Mouse (Mus musculus): ENCODE data around the gene Atp6v1e2. TPM values are rescaled to one million over a fixed set of nuclear protein-coding genes. Genes with fewer than 3 reads are reported as not detected.

Gene Atp6v1e2
- polyA plus RNA-seq, 1 experiment from 2014 or later = not detected

DNA sequence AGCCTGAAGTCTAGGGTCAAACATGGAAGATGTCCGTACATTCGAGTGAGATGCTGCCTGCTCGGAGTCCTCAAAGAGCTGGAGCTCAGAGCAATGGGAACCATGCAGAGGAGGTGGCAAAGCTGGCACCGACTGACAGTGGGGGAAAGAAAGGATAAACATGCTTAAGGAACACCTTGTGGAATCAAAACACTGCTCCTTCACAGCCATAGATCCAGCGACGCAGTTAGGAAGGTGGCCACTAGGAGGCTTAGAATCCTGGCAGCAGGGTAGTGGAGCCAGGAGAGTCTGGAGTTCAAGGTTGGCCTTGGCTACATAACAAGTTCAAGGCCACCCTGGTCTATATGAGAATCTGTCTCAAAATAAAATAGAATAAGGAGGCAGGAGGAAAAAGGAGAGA, 41.1 kb downstream of the Atp6v1e2 start:
- no peak overlapping the region for H3K4me3 ChIP-seq (ENCODE audit: low read depth, low read length)
- no peak overlapping the region for H3K9ac ChIP-seq (ENCODE audit: low read length)
- no peaks in the 10 kb centered on the region for H3K36me3 ChIP-seq (ENCODE audit: control insufficient read depth, insufficient read depth, low read length)
- 29% methylated on average over 6 of the region's 6 CpGs for WGBS
- peak; percentile 56 for DNase-seq (ENCODE audit: low spot score)
- H3K9me3 ChIP-seq (ENCODE audit: control insufficient read depth, low read length) = no peaks in the 10 kb centered on the region
- H3K27ac ChIP-seq (replicated peaks; ENCODE audit: low read depth, low read length) = no peak overlapping the region
- no peak overlapping the region for H3K4me2 ChIP-seq (ENCODE audit: low read depth, severe bottlenecking)
- no peak for ATAC-seq (ENCODE audit: insufficient number of reproducible peaks, low FRiP score, low TSS enrichment, low read depth)
- no peaks in the 10 kb centered on the region for H3K27me3 ChIP-seq (ENCODE audit: control insufficient read depth, insufficient read depth, low read length)
- H3K4me1 ChIP-seq (ENCODE audit: control insufficient read depth, insufficient read depth, low read length) = 0 out of 2 replicates have a peak, but pooled peaks cover 6% of the 10 kb centered on the region

- WGBS = 6% methylated on average over 9 of the region's 9 CpGs
- Histone ChIP-seq H3K27me3 (ENCODE audit: control insufficient read depth, insufficient read depth, low read length) (no peaks in the 10 kb centered on the region), H3K4me2 (ENCODE audit: low read depth, severe bottlenecking) (peak overlapping the region; percentile 36), H3K4me1 (ENCODE audit: control insufficient read depth, insufficient read depth, low read length) (0 out of 2 replicates have a peak, but pooled peaks cover 6% of the 10 kb centered on the region), H3K27ac (replicated peaks; ENCODE audit: low read depth, low read length) (no peak overlapping the region), H3K4me3 (ENCODE audit: low read depth, low read length) (no peak overlapping the region), H3K9me3 (ENCODE audit: control insufficient read depth, low read length) (no peaks in the 10 kb centered on the region), H3K36me3 (ENCODE audit: control insufficient read depth, insufficient read depth, low read length) (no peaks in the 10 kb centered on the region), H3K9ac (ENCODE audit: low read length) (no peak overlapping the region)
- ATAC-seq (ENCODE audit: insufficient number of reproducible peaks, low FRiP score, low TSS enrichment, low read depth) (no peak), DNase-seq (ENCODE audit: low spot score) (peak; percentile 92)
These were observed 41.6 kb downstream of the Atp6v1e2 start for GRCm38 (mm10) chr17:86906136-86906461.

GRCm38 (mm10) chr17:86905297-86906135, 42.2 kb downstream of the Atp6v1e2 start:
- H3K9ac ChIP-seq (ENCODE audit: low read length) = no peak overlapping the region
- H3K4me2 ChIP-seq (ENCODE audit: low read depth, severe bottlenecking) = peak overlapping the region; percentile 36
- H3K4me1 ChIP-seq (ENCODE audit: control insufficient read depth, insufficient read depth, low read length) = 0 out of 2 replicates have a peak, but pooled peaks cover 6% of the 10 kb centered on the region
- H3K27ac ChIP-seq (replicated peaks; ENCODE audit: low read depth, low read length) = no peak overlapping the region
- no peaks in the 10 kb centered on the region for H3K9me3 ChIP-seq (ENCODE audit: control insufficient read depth, low read length)
- WGBS = 33% methylated on average over 19 of the region's 19 CpGs
- H3K36me3 ChIP-seq (ENCODE audit: control insufficient read depth, insufficient read depth, low read length) = no peaks in the 10 kb centered on the region
- no peak overlapping the region for H3K4me3 ChIP-seq (ENCODE audit: low read depth, low read length)
- H3K27me3 ChIP-seq (ENCODE audit: control insufficient read depth, insufficient read depth, low read length) = no peaks in the 10 kb centered on the region
- ATAC-seq (ENCODE audit: insufficient number of reproducible peaks, low FRiP score, low TSS enrichment, low read depth) (no peak), DNase-seq (ENCODE audit: low spot score) (peak; percentile 61)

- Histone ChIP-seq H3K27me3 (ENCODE audit: control insufficient read depth, insufficient read depth, low read length) (no peaks in the 10 kb centered on the region), H3K9me3 (ENCODE audit: control insufficient read depth, low read length) (no peaks in the 10 kb centered on the region), H3K4me2 (ENCODE audit: low read depth, severe bottlenecking) (no peak overlapping the region), H3K27ac (replicated peaks; ENCODE audit: low read depth, low read length) (no peak overlapping the region), H3K36me3 (ENCODE audit: control insufficient read depth, insufficient read depth, low read length) (no peaks in the 10 kb centered on the region), H3K4me1 (ENCODE audit: control insufficient read depth, insufficient read depth, low read length) (0 out of 2 replicates have a peak, but pooled peaks cover 6% of the 10 kb centered on the region), H3K4me3 (ENCODE audit: low read depth, low read length) (no peak overlapping the region), H3K9ac (ENCODE audit: low read length) (no peak overlapping the region)
- 86% methylated on average over 3 of the region's 3 CpGs for WGBS
- DNase-seq (ENCODE audit: low spot score) = peak; percentile 18
- no peak for ATAC-seq (ENCODE audit: insufficient number of reproducible peaks, low FRiP score, low TSS enrichment, low read depth)
These were observed 43.5 kb downstream of the Atp6v1e2 start for GRCm38 (mm10) chr17:86904206-86904605.

DNA sequence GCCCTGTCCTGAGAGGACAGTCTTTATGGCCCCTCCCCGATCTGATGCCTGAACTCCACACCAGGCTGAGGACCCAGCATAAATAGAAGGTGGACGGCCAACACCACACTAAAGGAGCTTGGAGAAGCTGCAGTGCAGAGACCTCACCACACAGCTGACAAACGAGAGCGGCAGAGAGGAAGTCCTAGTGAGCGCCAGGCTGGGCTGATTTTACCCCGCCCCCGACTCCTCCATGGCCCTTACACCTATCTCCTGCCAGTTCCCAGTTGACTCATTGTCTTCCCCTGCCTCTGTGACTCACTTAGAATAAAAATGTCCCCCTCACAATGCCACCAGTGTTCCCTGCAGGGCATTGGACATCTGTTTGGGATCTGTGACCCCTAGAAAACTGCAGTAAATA, 44.1 kb downstream of the Atp6v1e2 start:
- 34% methylated on average over 7 of the region's 7 CpGs for WGBS
- DNase-seq (ENCODE audit: low spot score) (peak; percentile 22), ATAC-seq (ENCODE audit: insufficient number of reproducible peaks, low FRiP score, low TSS enrichment, low read depth) (no peak)
- no peak overlapping the region for H3K9ac ChIP-seq (ENCODE audit: low read length)
- H3K36me3 ChIP-seq (ENCODE audit: control insufficient read depth, insufficient read depth, low read length) = no peaks in the 10 kb centered on the region
- 0 out of 2 replicates have a peak, but pooled peaks cover 6% of the 10 kb centered on the region for H3K4me1 ChIP-seq (ENCODE audit: control insufficient read depth, insufficient read depth, low read length)
- H3K9me3 ChIP-seq (ENCODE audit: control insufficient read depth, low read length) = no peaks in the 10 kb centered on the region
- H3K4me3 ChIP-seq (ENCODE audit: low read depth, low read length) = no peak overlapping the region
- no peak overlapping the region for H3K27ac ChIP-seq (replicated peaks; ENCODE audit: low read depth, low read length)
- no peaks in the 10 kb centered on the region for H3K27me3 ChIP-seq (ENCODE audit: control insufficient read depth, insufficient read depth, low read length)
- no peak overlapping the region for H3K4me2 ChIP-seq (ENCODE audit: low read depth, severe bottlenecking)

DNA sequence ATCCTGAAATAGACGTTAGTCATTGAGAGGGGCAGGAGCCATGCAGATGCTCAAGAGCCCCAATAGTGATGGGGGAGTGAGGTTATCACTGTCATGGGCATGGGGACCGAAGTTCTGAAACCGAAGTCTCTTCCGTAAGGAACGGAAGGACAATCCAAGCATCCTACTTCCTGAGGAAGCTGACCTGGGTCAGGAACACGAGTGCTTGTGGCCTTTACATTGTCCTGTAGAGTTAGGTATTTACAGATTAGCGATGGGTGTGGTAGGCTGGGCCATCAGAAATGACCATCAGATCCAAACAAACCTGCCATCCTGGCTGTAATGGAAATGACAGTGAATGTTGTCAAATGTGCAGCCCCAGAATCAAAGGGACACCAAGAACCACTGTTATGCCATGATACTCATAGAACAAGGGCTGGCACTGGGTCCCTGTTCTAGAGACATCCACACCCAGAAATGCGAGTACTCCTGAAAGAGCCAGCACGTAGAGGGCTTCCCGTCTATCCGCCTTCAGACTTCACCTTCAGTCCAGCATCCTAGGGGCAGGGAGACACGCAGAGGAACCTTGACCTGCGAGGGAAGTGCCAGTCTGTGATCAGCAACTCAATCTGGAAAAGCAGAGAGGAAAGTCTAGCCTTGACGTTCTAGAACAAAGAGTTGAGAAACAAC, 45.2 kb downstream of the Atp6v1e2 start:
- no peak overlapping the region for H3K4me3 ChIP-seq (ENCODE audit: low read depth, low read length)
- ATAC-seq (ENCODE audit: insufficient number of reproducible peaks, low FRiP score, low TSS enrichment, low read depth) (no peak), DNase-seq (ENCODE audit: low spot score) (no peak)
- no peak overlapping the region for H3K9ac ChIP-seq (ENCODE audit: low read length)
- no peaks in the 10 kb centered on the region for H3K9me3 ChIP-seq (ENCODE audit: control insufficient read depth, low read length)
- no peaks in the 10 kb centered on the region for H3K27me3 ChIP-seq (ENCODE audit: control insufficient read depth, insufficient read depth, low read length)
- H3K36me3 ChIP-seq (ENCODE audit: control insufficient read depth, insufficient read depth, low read length) = no peaks in the 10 kb centered on the region
- WGBS = 91% methylated on average over 14 of the region's 14 CpGs
- H3K4me2 ChIP-seq (ENCODE audit: low read depth, severe bottlenecking) = no peak overlapping the region
- H3K27ac ChIP-seq (replicated peaks; ENCODE audit: low read depth, low read length) = no peak overlapping the region
- 0 out of 2 replicates have a peak, but pooled peaks cover 6% of the 10 kb centered on the region for H3K4me1 ChIP-seq (ENCODE audit: control insufficient read depth, insufficient read depth, low read length)

- DNase-seq (ENCODE audit: low spot score) = no peak
- Histone ChIP-seq H3K27ac (replicated peaks; ENCODE audit: low read depth, low read length) (no peak overlapping the region), H3K9me3 (ENCODE audit: control insufficient read depth, low read length) (no peaks in the 10 kb centered on the region), H3K27me3 (ENCODE audit: control insufficient read depth, insufficient read depth, low read length) (no peaks in the 10 kb centered on the region), H3K4me2 (ENCODE audit: low read depth, severe bottlenecking) (no peak overlapping the region), H3K36me3 (ENCODE audit: control insufficient read depth, insufficient read depth, low read length) (no peaks in the 10 kb centered on the region), H3K4me1 (ENCODE audit: control insufficient read depth, insufficient read depth, low read length) (0 out of 2 replicates have a peak, but pooled peaks cover 3% of the 10 kb centered on the region), H3K4me3 (ENCODE audit: low read depth, low read length) (no peak overlapping the region), H3K9ac (ENCODE audit: low read length) (no peak overlapping the region)
- 76% methylated on average over 5 of the region's 5 CpGs for WGBS
- ATAC-seq (ENCODE audit: insufficient number of reproducible peaks, low FRiP score, low TSS enrichment, low read depth) = no peak
These were observed 47.1 kb downstream of the Atp6v1e2 start for GRCm38 (mm10) chr17:86900564-86900963.

DNA sequence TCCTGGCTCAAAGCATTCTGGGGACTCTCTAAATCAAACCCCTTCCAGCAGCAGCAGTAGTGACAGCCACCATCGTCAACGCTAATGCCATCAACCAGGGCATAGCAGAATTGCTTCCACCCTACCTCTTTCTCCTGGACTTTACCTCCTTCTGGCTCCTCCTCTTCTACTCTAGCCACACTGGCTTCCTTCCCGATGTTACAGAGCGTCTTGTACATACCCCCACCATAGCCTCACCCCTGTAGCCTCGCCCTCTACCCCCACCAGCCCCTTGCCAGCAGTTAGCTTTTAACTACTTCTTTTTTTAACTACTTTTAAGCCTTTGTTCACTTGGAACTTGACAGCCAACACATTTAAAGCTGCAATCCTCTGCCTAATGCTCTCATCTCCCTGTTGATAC, 47.9 kb downstream of the Atp6v1e2 start:
- no peak overlapping the region for H3K4me3 ChIP-seq (ENCODE audit: low read depth, low read length)
- ATAC-seq (ENCODE audit: insufficient number of reproducible peaks, low FRiP score, low TSS enrichment, low read depth) (no peak), DNase-seq (ENCODE audit: low spot score) (no peak)
- no peaks in the 10 kb centered on the region for H3K4me1 ChIP-seq (ENCODE audit: control insufficient read depth, insufficient read depth, low read length)
- H3K27ac ChIP-seq (replicated peaks; ENCODE audit: low read depth, low read length) = no peak overlapping the region
- H3K4me2 ChIP-seq (ENCODE audit: low read depth, severe bottlenecking) = no peak overlapping the region
- no peaks in the 10 kb centered on the region for H3K27me3 ChIP-seq (ENCODE audit: control insufficient read depth, insufficient read depth, low read length)
- H3K36me3 ChIP-seq (ENCODE audit: control insufficient read depth, insufficient read depth, low read length) = no peaks in the 10 kb centered on the region
- no peak overlapping the region for H3K9ac ChIP-seq (ENCODE audit: low read length)
- H3K9me3 ChIP-seq (ENCODE audit: control insufficient read depth, low read length) = no peaks in the 10 kb centered on the region
- WGBS = 76% methylated on average over 5 of the region's 5 CpGs
